ENCODE assay signal across 30 mouse cellular contexts in genomic region chr2:144025361-144025760, GRCm38 (mm10). TPM values are rescaled to one million over a fixed set of nuclear protein-coding genes. Genes with fewer than 3 reads are reported as not detected.
"Had no signal": no experiment of that assay in that cellular context is flagged by ENCODE, and none has a peak within 500 bp of the region (broad histone marks: within the 10 kb centered on the region; RNA-seq: fewer than 3 reads in every experiment).

No protein-coding gene starts in this region.

- H3K4me2 ChIP-seq: heart, embryonic 12.5 days; hindbrain, embryonic 12.5 days; hindbrain, embryonic 14.5 days; intestine, embryonic 15.5 days; kidney, embryonic 15.5 days; limb, embryonic 12.5 days had no signal

- DNase-seq: forebrain, postnatal 0 days; gastrocnemius, postnatal 14 days; gastrocnemius, postnatal 36 days; heart, adult 18-20 months; heart, postnatal 10 days; heart, postnatal 4 days; kidney, adult 11 months; kidney, adult 2 months; kidney, adult 9 months; kidney, postnatal 14 days; kidney, postnatal 36 days; layer of hippocampus, adult 9-11 months; layer of hippocampus, postnatal 36 days; left cerebral cortex, postnatal 4 days had no signal

- H3K27ac ChIP-seq: heart, embryonic 10.5 days; hindbrain, embryonic 10.5 days; hindbrain, embryonic 12.5 days; hindbrain, embryonic 14.5 days; intestine, embryonic 15.5 days; kidney, embryonic 15.5 days; kidney, postnatal 0 days; limb, embryonic 12.5 days had no signal

- H3K9ac ChIP-seq: forebrain, postnatal 0 days; heart, embryonic 12.5 days; hindbrain, embryonic 12.5 days; hindbrain, embryonic 14.5 days; intestine, embryonic 15.5 days; kidney, embryonic 15.5 days; limb, embryonic 12.5 days had no signal

- H3K27me3 ChIP-seq: heart, embryonic 12.5 days; hindbrain, embryonic 12.5 days; intestine, embryonic 15.5 days; kidney, embryonic 15.5 days; limb, embryonic 12.5 days had no signal

- H3K4me1 ChIP-seq: heart, embryonic 10.5 days; heart, embryonic 12.5 days; hindbrain, embryonic 10.5 days; hindbrain, embryonic 12.5 days; intestine, embryonic 15.5 days had no signal

- H3K4me3 ChIP-seq: heart, embryonic 10.5 days; heart, embryonic 12.5 days; hindbrain, embryonic 10.5 days; hindbrain, embryonic 12.5 days; intestine, embryonic 15.5 days; kidney, embryonic 15.5 days; limb, embryonic 12.5 days had no signal

- ATAC-seq: forebrain, postnatal 0 days; hindbrain, embryonic 16.5 days; inflammation-experienced regulatory T-cells, adult 6 months; intestine, embryonic 15.5 days had no signal

- H3K9me3 ChIP-seq: heart, embryonic 10.5 days; heart, embryonic 12.5 days; hindbrain, embryonic 10.5 days; hindbrain, embryonic 12.5 days; intestine, embryonic 15.5 days; kidney, embryonic 15.5 days; limb, embryonic 12.5 days had no signal

- H3K36me3 ChIP-seq: heart, embryonic 10.5 days; heart, embryonic 12.5 days; hindbrain, embryonic 10.5 days; hindbrain, embryonic 12.5 days; intestine, embryonic 15.5 days; kidney, embryonic 15.5 days; limb, embryonic 12.5 days had no signal

RNA-seq across cellular contexts. Expression of gene Banf2, which starts 7.5 kb away (rescaled TPM):
- polyA plus RNA-seq: forebrain, postnatal 0 days; heart, embryonic 10.5 days; heart, embryonic 12.5 days; heart, embryonic 14.5 days; heart, embryonic 16.5 days; hindbrain, embryonic 10.5 days; hindbrain, embryonic 12.5 days; hindbrain, embryonic 14.5 days; hindbrain, embryonic 16.5 days; inflammation-experienced regulatory T-cells, adult 6 months; kidney, adult 2 months; kidney, embryonic 15.5 days; kidney, postnatal 0 days; large intestine, adult 2 months; limb, embryonic 12.5 days; limb, embryonic 14.5 days; liver, adult 2 months had no signal
